Mouse (Mus musculus) thymus, postnatal 0 days (tissue): ENCODE data around the gene Pm20d2. TPM values are rescaled to one million over a fixed set of nuclear protein-coding genes. Genes with fewer than 3 reads are reported as not detected.

Experiments
- DNase-seq: peaks from one replicate; pipeline ENCODE4 v3.0.0-alpha.2; 2015; ENCODE audit warnings: low spot score
- polyA plus RNA-seq: library from polyadenylated mRNA; unstranded; fragments of >200 nt; fragmentation: Nextera tagmentation; extraction: Ambion mirVana; gene quantifications from 2 replicates; pipeline ENCODE4 v1.2.1, GENCODE M21; 2015

Pm20d2 gene
- polyA plus RNA-seq, 1 experiment from 2014 or later, result 0.18 TPM

DNA sequence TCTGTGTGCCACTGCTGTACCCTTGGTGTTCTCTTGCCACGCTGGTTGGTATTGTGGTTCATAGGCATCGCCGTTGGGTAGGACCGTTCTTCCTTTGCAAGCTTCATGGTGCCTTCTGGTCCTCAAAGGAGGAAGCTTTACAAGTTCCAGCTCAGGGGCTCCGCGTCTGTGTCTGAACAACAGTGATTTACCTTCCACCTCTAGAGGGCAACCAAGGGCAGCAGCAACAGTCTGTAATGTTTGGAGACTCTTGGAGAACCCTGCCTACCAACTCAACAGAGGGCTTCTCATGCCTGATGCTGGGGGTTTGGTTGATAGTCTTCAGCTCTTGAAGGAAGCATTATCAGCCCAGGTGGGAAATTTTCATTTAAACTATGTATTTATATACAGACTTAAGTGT is 65.0 kb downstream of the Pm20d2 start:
- peak; percentile 60 for DNase-seq

Other genes with a start within 250 kb of the Pm20d2 start
- 10.1 and 12.8 TPM in 2 replicates for gene Ankrd6, start 238.9 kb downstream of the Pm20d2 start, polyA plus RNA-seq
- 10.1 and 12.5 TPM in 2 replicates for gene Rragd, start 206.7 kb downstream of the Pm20d2 start, polyA plus RNA-seq
- gene Ube2j1, start 158.3 kb downstream of the Pm20d2 start, polyA plus RNA-seq, result 38.1 and 43.0 TPM in 2 replicates
- gene Gabrr2, start 126.7 kb downstream of the Pm20d2 start, polyA plus RNA-seq, result 0.84 and 1.6 TPM in 2 replicates
- gene Gabrr1, start 57.2 kb downstream of the Pm20d2 start, polyA plus RNA-seq, result 0.09 TPM in 1 of 2 replicates, not detected in the other
- gene Srsf12, start 19.3 kb upstream of the Pm20d2 start, polyA plus RNA-seq, result 1.9 and 2.9 TPM in 2 replicates
- gene Pnrc1, start 100.4 kb upstream of the Pm20d2 start, polyA plus RNA-seq, result 182 and 195 TPM in 2 replicates
- gene Rngtt, start 120.6 kb upstream of the Pm20d2 start, polyA plus RNA-seq, result 33.1 and 35.2 TPM in 2 replicates